Mouse (Mus musculus): ENCODE results near the gene Pih1h3b.

The Pih1h3b gene

GRCm38 (mm10) chrX:140062135-140062975 lies at the start of gene Pih1h3b, which contains the start of gene Nup62cl:
TSS of gene Pih1h3b (plus strand) at chrX:140062879.
TSS of gene Nup62cl (minus strand) at chrX:140062712.
- DNase-seq, result peak; percentile 67

GRCm38 (mm10) chrX:140060886-140061874 lies 1.5 kb upstream of the Pih1h3b start:
- peak; percentile 4 for DNase-seq

GRCm38 (mm10) chrX:140082535-140082934 lies 19.9 kb downstream of the Pih1h3b start:
- no peak for DNase-seq

- no peak for DNase-seq
Observed at GRCm38 (mm10) chrX:140094066-140094465, 31.4 kb downstream of the Pih1h3b start.

Data from kidney, adult 18-20 months (tissue).